Mouse (Mus musculus): ENCODE measurements around the gene Btbd9. TPM values are rescaled to one million over a fixed set of nuclear protein-coding genes. Genes with fewer than 3 reads are reported as not detected.

Btbd9 gene
- total and polyA plus RNA-seq, 2 experiments from 2014 or later: 30.3 to 31.0 TPM

DNA sequence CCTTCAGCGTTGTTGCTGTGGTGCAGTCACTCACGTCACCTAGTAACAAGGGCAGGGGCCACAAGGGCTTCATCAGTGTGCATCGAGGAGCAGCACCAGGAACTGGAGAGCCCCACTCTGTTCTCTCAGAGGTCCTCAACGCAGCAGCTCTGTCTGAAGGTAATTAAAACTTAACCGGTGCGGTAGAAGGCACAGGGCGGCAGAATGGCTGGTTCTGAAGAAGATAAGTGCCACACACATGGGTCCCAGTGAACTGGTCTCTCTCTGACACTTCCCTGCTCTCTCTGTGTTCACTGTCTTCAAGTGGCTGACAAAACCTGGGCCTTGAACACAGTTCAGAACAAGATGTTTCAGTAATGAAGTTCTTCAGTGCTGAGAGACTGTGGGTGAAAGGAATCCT is 239.5 kb downstream of the Btbd9 start:
- Histone ChIP-seq H3K9ac (replicated peaks; ENCODE audit: low read depth, low read length) (no peak overlapping the region), H3K27ac (ENCODE audit: low read depth) (no peak overlapping the region), H3K4me3 (ENCODE audit: low read depth, low read length) (no peak overlapping the region), H3K36me3 (replicated peaks; ENCODE audit: control insufficient read depth, insufficient read depth, low read length) (no peaks in the 10 kb centered on the region; the same call in 1 of the 2 replicates), H3K9me3 (replicated peaks; ENCODE audit: control insufficient read depth, low read length) (no peaks in the 10 kb centered on the region), H3K4me1 (ENCODE audit: control insufficient read depth, insufficient read depth) (0 out of 2 replicates have a peak, but pooled peaks cover 2% of the 10 kb centered on the region), H3K4me2 (ENCODE audit: low read depth, low read length) (no peak overlapping the region), H3K27me3 (ENCODE audit: control insufficient read depth, insufficient read depth, low read length) (no peaks in the 10 kb centered on the region)
- 63% methylated on average over 7 of the region's 7 CpGs for WGBS
- TF ChIP-seq EP300 (IDR thresholded peaks at IDR 0.05; ENCODE audit: low read depth) (no peak), CTCF (IDR thresholded peaks at IDR 0.05; ENCODE audit: low read depth) (no peak)
- ATAC-seq (ENCODE audit: insufficient read depth, low read depth): no peak
- DNase-seq (ENCODE audit: low spot score): no peak

GRCm38 (mm10) chr17:30336280-30336679 is 240.0 kb downstream of the Btbd9 start:
- H3K4me2 ChIP-seq (ENCODE audit: low read depth, low read length): no peak overlapping the region
- ATAC-seq (ENCODE audit: insufficient read depth, low read depth) (no peak), DNase-seq (ENCODE audit: low spot score) (no peak)
- no peaks in the 10 kb centered on the region for H3K27me3 ChIP-seq (ENCODE audit: control insufficient read depth, insufficient read depth, low read length)
- H3K27ac ChIP-seq (ENCODE audit: low read depth): no peak overlapping the region
- H3K9me3 ChIP-seq (replicated peaks; ENCODE audit: control insufficient read depth, low read length): no peaks in the 10 kb centered on the region
- H3K36me3 ChIP-seq (replicated peaks; ENCODE audit: control insufficient read depth, insufficient read depth, low read length): no peaks in the 10 kb centered on the region; the same call in 1 of the 2 replicates
- 0 out of 2 replicates have a peak, but pooled peaks cover 2% of the 10 kb centered on the region for H3K4me1 ChIP-seq (ENCODE audit: control insufficient read depth, insufficient read depth)
- no peak overlapping the region for H3K9ac ChIP-seq (replicated peaks; ENCODE audit: low read depth, low read length)
- TF ChIP-seq CTCF (IDR thresholded peaks at IDR 0.05; ENCODE audit: low read depth) (no peak), EP300 (IDR thresholded peaks at IDR 0.05; ENCODE audit: low read depth) (no peak)
- no peak overlapping the region for H3K4me3 ChIP-seq (ENCODE audit: low read depth, low read length)
- 52% methylated on average over 5 of the region's 5 CpGs for WGBS

DNA sequence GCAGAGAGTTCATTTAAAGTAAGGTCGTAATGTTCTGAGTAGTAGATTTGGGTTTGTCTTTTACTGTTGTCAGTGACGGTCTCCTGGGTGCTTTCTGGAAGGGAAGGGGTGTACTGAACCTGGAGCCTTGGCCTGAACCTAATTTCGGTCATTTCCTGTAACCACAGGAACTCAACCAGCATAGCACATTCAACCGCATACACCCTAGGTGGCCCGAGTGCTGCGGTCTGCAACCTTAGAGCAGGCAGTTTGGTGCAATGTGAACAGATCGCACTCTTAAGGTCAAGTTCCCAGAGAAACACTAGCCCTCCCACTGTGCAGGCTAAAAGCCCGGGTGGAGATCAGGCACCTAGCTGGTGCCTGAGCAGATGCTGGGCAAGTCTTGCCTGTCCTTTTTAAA is 240.5 kb downstream of the Btbd9 start:
- no peak overlapping the region for H3K4me2 ChIP-seq (ENCODE audit: low read depth, low read length)
- H3K9me3 ChIP-seq (replicated peaks; ENCODE audit: control insufficient read depth, low read length): no peaks in the 10 kb centered on the region
- 0 out of 2 replicates have a peak, but pooled peaks cover 2% of the 10 kb centered on the region for H3K4me1 ChIP-seq (ENCODE audit: control insufficient read depth, insufficient read depth)
- ATAC-seq (ENCODE audit: insufficient read depth, low read depth) (no peak), DNase-seq (ENCODE audit: low spot score) (no peak)
- TF ChIP-seq CTCF (IDR thresholded peaks at IDR 0.05; ENCODE audit: low read depth) (no peak), EP300 (IDR thresholded peaks at IDR 0.05; ENCODE audit: low read depth) (no peak)
- no peak overlapping the region for H3K27ac ChIP-seq (ENCODE audit: low read depth)
- H3K27me3 ChIP-seq (ENCODE audit: control insufficient read depth, insufficient read depth, low read length): no peaks in the 10 kb centered on the region
- 63% methylated on average over 8 of the region's 8 CpGs for WGBS
- H3K9ac ChIP-seq (replicated peaks; ENCODE audit: low read depth, low read length): no peak overlapping the region
- no peak overlapping the region for H3K4me3 ChIP-seq (ENCODE audit: low read depth, low read length)
- H3K36me3 ChIP-seq (replicated peaks; ENCODE audit: control insufficient read depth, insufficient read depth, low read length): no peaks in the 10 kb centered on the region; the same call in 1 of the 2 replicates

DNA sequence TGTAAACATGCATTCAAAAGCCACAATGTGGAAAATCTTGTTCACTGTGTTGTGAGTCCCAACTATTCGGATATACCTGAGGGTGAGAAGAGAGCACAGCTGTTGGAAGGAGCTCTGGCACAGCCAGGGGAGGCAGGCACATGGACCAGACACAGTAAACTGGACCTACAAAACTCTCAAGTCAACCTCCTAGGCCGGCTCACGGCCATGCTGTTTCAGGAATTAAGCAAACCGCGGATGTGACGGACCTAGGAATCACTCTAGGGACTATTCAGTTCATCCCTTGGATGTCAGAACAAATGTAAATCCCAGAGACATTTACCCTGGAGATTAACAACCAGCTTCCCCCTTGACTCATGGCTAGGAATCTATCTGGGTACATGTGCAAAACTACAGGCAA is 242.0 kb downstream of the Btbd9 start:
- H3K9me3 ChIP-seq (replicated peaks; ENCODE audit: control insufficient read depth, low read length): no peaks in the 10 kb centered on the region
- TF ChIP-seq CTCF (IDR thresholded peaks at IDR 0.05; ENCODE audit: low read depth) (no peak), EP300 (IDR thresholded peaks at IDR 0.05; ENCODE audit: low read depth) (no peak)
- no peak overlapping the region for H3K4me2 ChIP-seq (ENCODE audit: low read depth, low read length)
- no peak overlapping the region for H3K27ac ChIP-seq (ENCODE audit: low read depth)
- ATAC-seq (ENCODE audit: insufficient read depth, low read depth) (no peak), DNase-seq (ENCODE audit: low spot score) (no peak)
- H3K4me1 ChIP-seq (ENCODE audit: control insufficient read depth, insufficient read depth): 0 out of 2 replicates have a peak, but pooled peaks cover 2% of the 10 kb centered on the region
- WGBS: 91% methylated on average over 6 of the region's 6 CpGs
- H3K9ac ChIP-seq (replicated peaks; ENCODE audit: low read depth, low read length): no peak overlapping the region
- H3K36me3 ChIP-seq (replicated peaks; ENCODE audit: control insufficient read depth, insufficient read depth, low read length): no peaks in the 10 kb centered on the region; the same call in 1 of the 2 replicates
- H3K4me3 ChIP-seq (ENCODE audit: low read depth, low read length): no peak overlapping the region
- no peaks in the 10 kb centered on the region for H3K27me3 ChIP-seq (ENCODE audit: control insufficient read depth, insufficient read depth, low read length)

DNA sequence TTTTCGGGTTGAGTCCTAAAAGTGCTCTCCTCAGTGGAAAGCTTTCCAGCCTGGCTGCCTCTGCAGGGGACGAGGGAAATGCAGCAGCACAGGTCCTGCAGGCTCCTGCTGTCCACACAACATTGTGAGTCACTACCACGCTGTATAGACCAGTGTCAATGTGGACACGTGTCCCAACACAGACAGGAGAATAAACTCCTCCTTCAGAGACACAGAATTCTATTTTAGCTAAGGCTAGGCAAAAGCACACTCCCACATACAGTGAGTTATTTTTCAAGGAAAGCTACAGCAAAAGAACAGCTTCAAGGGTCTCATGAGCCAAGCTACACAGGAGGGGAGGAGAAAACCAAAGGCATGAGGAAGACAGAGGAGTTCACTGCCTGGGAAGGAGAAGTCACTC is 243.2 kb downstream of the Btbd9 start:
- ATAC-seq (ENCODE audit: insufficient read depth, low read depth): no peak
- Histone ChIP-seq H3K4me3 (ENCODE audit: low read depth, low read length) (no peak overlapping the region), H3K4me1 (ENCODE audit: control insufficient read depth, insufficient read depth) (0 out of 2 replicates have a peak, but pooled peaks cover 2% of the 10 kb centered on the region), H3K4me2 (ENCODE audit: low read depth, low read length) (no peak overlapping the region), H3K36me3 (replicated peaks; ENCODE audit: control insufficient read depth, insufficient read depth, low read length) (no peaks in the 10 kb centered on the region; the same call in 1 of the 2 replicates), H3K9ac (replicated peaks; ENCODE audit: low read depth, low read length) (no peak overlapping the region), H3K27ac (ENCODE audit: low read depth) (no peak overlapping the region), H3K9me3 (replicated peaks; ENCODE audit: control insufficient read depth, low read length) (no peaks in the 10 kb centered on the region), H3K27me3 (ENCODE audit: control insufficient read depth, insufficient read depth, low read length) (no peaks in the 10 kb centered on the region)
- TF ChIP-seq CTCF (IDR thresholded peaks at IDR 0.05; ENCODE audit: low read depth) (no peak), EP300 (IDR thresholded peaks at IDR 0.05; ENCODE audit: low read depth) (no peak)
- no peak for DNase-seq (ENCODE audit: low spot score)
- 74% methylated on average over 4 of the region's 4 CpGs for WGBS

DNA sequence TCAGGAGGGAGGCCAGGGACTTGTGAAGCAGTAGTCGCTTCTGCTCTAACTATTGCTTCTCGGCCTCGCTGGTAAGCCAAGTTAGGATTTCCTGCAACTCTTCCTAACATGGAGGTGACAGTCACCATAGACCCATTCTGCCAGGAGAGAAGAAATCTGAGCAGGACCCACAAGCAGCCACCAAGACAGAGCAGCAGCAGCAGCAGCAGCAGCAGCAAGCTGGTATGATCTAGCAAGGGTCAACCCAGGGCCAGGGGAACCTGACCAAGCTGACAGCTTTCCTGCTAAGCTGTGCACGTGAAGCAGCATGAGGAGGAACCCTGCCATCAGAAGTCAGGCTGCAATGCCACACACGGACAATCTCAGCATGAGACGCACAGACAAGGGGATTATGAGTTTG is 244.9 kb downstream of the Btbd9 start:
- Histone ChIP-seq H3K4me3 (ENCODE audit: low read depth, low read length) (no peak overlapping the region), H3K27me3 (ENCODE audit: control insufficient read depth, insufficient read depth, low read length) (no peaks in the 10 kb centered on the region), H3K27ac (ENCODE audit: low read depth) (no peak overlapping the region), H3K9ac (replicated peaks; ENCODE audit: low read depth, low read length) (no peak overlapping the region), H3K4me2 (ENCODE audit: low read depth, low read length) (no peak overlapping the region), H3K4me1 (ENCODE audit: control insufficient read depth, insufficient read depth) (no peaks in the 10 kb centered on the region), H3K36me3 (replicated peaks; ENCODE audit: control insufficient read depth, insufficient read depth, low read length) (no peaks in the 10 kb centered on the region; the same call in 1 of the 2 replicates), H3K9me3 (replicated peaks; ENCODE audit: control insufficient read depth, low read length) (no peaks in the 10 kb centered on the region)
- DNase-seq (ENCODE audit: low spot score) (no peak), ATAC-seq (ENCODE audit: insufficient read depth, low read depth) (no peak)
- TF ChIP-seq EP300 (IDR thresholded peaks at IDR 0.05; ENCODE audit: low read depth): no peak
- TF ChIP-seq CTCF (IDR thresholded peaks at IDR 0.05; ENCODE audit: low read depth): no peak
- WGBS: 76% methylated on average over 6 of the region's 6 CpGs

Data from heart, postnatal 0 days (tissue).